Mouse (Mus musculus) embryonic facial prominence, embryonic 11.5 days (tissue): Measurements from ENCODE around the gene P3h3. TPM values are rescaled to one million over a fixed set of nuclear protein-coding genes. Genes with fewer than 3 reads are reported as not detected.

Experiments
- ATAC-seq: fragments of 200-750 bp; cut with Nextera tagmentation; replicated peaks from 2 replicates; pipeline ENCODE4 v1.8.0; 2017; ENCODE audit warnings: low read depth; ENCODE audit not compliant: insufficient number of reproducible peaks, low FRiP score, low TSS enrichment
- DNase-seq: peaks from one replicate; pipeline ENCODE4 v3.0.0-alpha.2; 2015; ENCODE audit warnings: low spot score
- H3K27ac ChIP-seq: fragments of 300-500 bp; sonication (generic); replicated peaks from 2 replicates; pipeline ENCODE4 v1.5.1; 2014; ENCODE audit warnings: mild to moderate bottlenecking, low read depth, low read length, control low read depth
- H3K27me3 ChIP-seq: fragments of 300-500 bp; sonication (generic); 2 replicates; pipeline ENCODE4 v1.6.1; 2014; ENCODE audit warnings: mild to moderate bottlenecking, low read length, moderate library complexity, mixed read lengths; ENCODE audit not compliant: control insufficient read depth, insufficient read depth
- H3K36me3 ChIP-seq: fragments of 300-500 bp; sonication (generic); replicated peaks from 2 replicates; pipeline ENCODE4 v1.6.1; 2014; ENCODE audit warnings: low read depth, mild to moderate bottlenecking, low read length, moderate library complexity, mixed read lengths; ENCODE audit not compliant: control insufficient read depth, insufficient read depth
- H3K4me1 ChIP-seq: fragments of 300-500 bp; sonication (generic); 2 replicates; pipeline ENCODE4 v1.6.1; 2014; ENCODE audit warnings: low read length, mixed read lengths; ENCODE audit not compliant: control insufficient read depth, insufficient read depth
- H3K4me2 ChIP-seq: fragments of 300-500 bp; sonication (generic); 2 replicates; pipeline ENCODE4 v1.6.1; 2014; ENCODE audit warnings: low read depth, mild to moderate bottlenecking, control low read depth, low read length, moderate library complexity
- H3K4me3 ChIP-seq: fragments of 300-500 bp; sonication (generic); 2 replicates; pipeline ENCODE4 v1.5.1; 2014; ENCODE audit warnings: low read depth, low read length, control low read depth
- H3K9ac ChIP-seq: fragments of 300-500 bp; sonication (generic); replicated peaks from 2 replicates; pipeline ENCODE4 v1.6.1; 2014; ENCODE audit warnings: mild to moderate bottlenecking, control low read depth, low read length
- H3K9me3 ChIP-seq: fragments of 300-500 bp; sonication (generic); replicated peaks from 2 replicates; pipeline ENCODE4 v1.6.1; 2016; ENCODE audit warnings: mild to moderate bottlenecking, low read length, inconsistent platforms, mixed read lengths; ENCODE audit not compliant: control insufficient read depth
- WGBS: fragments of 180-500 bp; shearing (Covaris S2); extraction: QIAGEN DNeasy Blood & Tissue Kit; methylation state at CpG from one replicate; pipeline ENCODE4 v1.1.7; 2014; 5-methylcytosine and 5-hydroxymethylcytosine counted together
- polyA plus RNA-seq: library from polyadenylated mRNA; unstranded; fragments of >200 nt; fragmentation: Nextera tagmentation; extraction: Ambion mirVana; gene quantifications from 2 replicates; pipeline ENCODE4 v1.2.1, GENCODE M21; 2014

P3h3 gene
- 14.7 and 18.5 TPM in 2 replicates for polyA plus RNA-seq

DNA sequence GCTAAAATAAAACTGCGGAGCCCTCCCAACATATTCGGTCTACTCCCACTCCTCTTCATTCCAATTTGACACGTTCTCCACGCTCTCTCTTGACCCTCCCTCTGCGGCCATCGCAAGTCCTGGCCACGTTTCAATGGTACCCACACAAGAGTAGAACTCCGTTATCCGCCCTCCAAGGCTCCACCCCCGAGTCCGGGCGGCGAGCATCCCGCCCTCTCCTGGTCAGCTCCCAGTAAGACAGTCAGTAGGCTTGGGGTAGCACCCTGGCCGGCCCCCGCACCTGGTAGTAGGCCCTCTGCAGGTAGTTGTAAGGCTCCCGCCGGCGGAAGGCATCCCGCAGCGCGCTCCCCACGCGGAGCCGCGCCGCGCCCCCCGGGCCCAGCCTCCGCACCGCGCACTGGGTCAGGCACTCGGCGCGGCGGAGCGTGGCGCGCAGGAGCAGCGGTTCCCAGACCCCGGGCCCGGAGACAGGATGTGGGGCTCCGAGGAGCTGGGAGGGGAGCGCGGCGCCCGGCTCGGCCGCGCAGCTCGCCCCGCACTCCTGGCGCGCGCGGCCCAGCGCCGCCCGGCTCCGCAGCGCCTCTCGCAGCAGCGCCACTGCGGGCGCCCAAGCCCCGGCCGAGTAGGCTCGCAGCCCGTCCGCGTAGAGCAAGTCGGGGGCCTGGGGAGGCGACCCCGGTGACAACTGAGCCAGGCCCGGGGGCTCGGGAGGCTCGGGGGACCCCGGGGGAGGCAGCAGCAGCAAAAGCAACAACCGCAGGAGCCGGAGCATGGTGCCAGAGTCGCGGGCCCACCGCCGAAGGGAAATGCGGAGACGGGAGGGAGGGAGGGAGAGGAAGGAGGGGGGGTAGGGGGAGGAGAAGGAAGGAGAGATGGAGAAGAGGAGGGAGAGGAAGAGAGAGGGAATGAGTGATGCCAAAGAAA is at the start of gene P3h3:
Gene P3h3, minus strand, starts transcription at position 837 of the 924 bp plus-strand sequence.
- Histone ChIP-seq H3K27me3 (no peaks in the 10 kb centered on the region), H3K4me2 (peak within 1 kb of the TSS; percentile 79), H3K9me3 (no peaks in the 10 kb centered on the region), H3K36me3 (no peaks in the 10 kb centered on the region; the same call in none of the 2 replicates), H3K9ac (peak within 1 kb of the TSS; percentile 97), H3K27ac (peak within 1 kb of the TSS; percentile 95), H3K4me1 (peaks cover 8% of the 10 kb centered on the region), H3K4me3 (peak within 1 kb of the TSS; percentile 82)
- ATAC-seq (peak; percentile 78), DNase-seq (peak; percentile 93)
- WGBS, result under 1% methylated on average over 73 of the region's 86 CpGs

DNA sequence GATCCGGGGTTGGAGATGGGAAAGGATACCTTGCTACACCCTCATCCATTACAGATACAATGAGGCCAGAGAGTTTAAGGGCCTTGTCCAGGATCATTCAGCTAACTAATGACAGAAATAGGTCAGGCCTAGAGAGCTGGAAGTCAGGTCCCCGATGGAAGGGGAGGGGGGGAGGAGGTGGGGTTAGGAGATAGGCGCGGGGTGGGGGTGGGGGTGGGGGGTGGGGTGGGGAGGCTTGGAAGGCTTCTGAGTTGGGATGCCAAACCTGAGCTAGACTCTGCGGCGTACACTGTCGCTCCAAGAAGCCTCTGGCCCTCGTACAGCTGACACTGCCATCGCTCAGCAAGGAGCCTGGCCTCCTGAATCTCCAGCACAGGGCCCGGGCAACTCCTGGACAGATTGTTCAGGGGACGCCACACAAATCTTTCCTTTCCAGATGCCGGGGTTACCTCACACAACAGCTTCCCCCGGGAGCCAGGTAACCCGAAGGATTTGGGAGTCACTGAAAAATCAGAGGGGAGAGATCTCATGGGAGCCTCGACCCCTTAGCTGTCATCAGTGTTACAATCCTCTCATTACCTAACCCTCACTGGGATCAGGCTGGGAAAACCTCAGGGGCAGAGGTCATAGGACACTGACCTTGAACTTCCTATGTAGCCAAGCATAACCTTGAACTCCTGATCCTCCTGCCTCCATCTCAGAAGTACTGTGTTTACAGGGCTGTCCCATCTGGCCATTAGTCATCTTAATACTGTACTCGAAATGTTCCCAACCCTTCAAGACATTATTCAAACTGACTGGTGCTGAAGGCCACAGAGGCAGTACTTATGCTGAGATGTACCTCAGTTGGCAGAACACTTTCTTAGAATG is 47.7 kb upstream of the P3h3 start:
- no peaks in the 10 kb centered on the region for H3K36me3 ChIP-seq
- peak overlapping the region; percentile 41; the same call in 1 of the 2 replicates for H3K4me3 ChIP-seq
- no peaks in the 10 kb centered on the region for H3K9me3 ChIP-seq
- ATAC-seq (no peak), DNase-seq (no peak)
- peak overlapping the region; percentile 92 for H3K27ac ChIP-seq
- peak overlapping the region; percentile 82 for H3K9ac ChIP-seq
- no peaks in the 10 kb centered on the region for H3K27me3 ChIP-seq
- 30% methylated on average over 16 of the region's 16 CpGs for WGBS
- H3K4me2 ChIP-seq, result peak overlapping the region; percentile 77
- peaks cover 3% of the 10 kb centered on the region; the same call in 1 of the 2 replicates for H3K4me1 ChIP-seq

DNA sequence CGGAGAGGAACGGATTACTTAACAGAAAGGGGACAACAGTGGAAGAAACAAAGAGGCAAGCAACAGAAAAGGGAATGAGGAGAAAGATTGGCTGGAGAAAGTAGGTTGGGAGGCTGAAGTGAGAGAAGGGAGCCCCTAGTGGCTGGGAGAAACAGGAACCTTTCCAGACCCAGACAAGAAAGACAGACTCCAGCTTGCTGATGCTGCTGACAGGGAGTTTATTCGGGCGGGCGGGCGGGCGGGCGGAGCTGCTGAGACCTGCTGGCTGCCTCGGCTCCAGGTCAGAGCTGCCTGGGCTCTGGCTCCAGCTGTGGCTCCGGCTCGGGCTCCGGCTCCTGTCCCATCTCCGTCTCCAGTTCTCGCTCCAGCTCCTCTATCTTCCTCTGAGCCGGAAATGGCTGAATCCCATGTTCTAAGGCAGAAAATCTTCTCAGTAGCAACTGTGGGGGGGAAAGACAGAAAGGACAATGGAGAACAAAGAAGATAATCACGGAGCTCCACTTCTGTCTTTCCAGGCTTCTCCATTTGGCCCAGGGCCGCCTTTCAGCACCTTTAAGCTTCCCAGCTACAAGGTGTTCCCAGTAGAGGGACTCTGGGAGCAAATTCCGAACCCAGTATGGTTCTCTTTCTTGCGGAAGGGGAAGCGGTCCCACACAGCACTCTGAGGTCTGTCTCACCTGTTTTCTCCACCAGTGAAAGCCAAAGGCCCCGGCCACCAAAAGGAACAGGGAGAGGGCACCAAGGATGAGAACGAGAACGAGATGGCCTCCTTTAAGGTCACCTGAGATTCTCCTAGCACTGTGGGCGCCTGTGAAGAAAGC is 46.8 kb upstream of the P3h3 start:
- WGBS, result 8% methylated on average over 24 of the region's 24 CpGs
- Histone ChIP-seq H3K4me1 (peaks cover 3% of the 10 kb centered on the region; the same call in 1 of the 2 replicates), H3K9ac (peak overlapping the region; percentile 82), H3K4me3 (peak overlapping the region; percentile 41), H3K4me2 (peak overlapping the region; percentile 77), H3K27ac (peak overlapping the region; percentile 92), H3K36me3 (no peaks in the 10 kb centered on the region), H3K9me3 (no peaks in the 10 kb centered on the region), H3K27me3 (no peaks in the 10 kb centered on the region)
- DNase-seq, result peak; percentile 85
- peak; percentile 50 for ATAC-seq

DNA sequence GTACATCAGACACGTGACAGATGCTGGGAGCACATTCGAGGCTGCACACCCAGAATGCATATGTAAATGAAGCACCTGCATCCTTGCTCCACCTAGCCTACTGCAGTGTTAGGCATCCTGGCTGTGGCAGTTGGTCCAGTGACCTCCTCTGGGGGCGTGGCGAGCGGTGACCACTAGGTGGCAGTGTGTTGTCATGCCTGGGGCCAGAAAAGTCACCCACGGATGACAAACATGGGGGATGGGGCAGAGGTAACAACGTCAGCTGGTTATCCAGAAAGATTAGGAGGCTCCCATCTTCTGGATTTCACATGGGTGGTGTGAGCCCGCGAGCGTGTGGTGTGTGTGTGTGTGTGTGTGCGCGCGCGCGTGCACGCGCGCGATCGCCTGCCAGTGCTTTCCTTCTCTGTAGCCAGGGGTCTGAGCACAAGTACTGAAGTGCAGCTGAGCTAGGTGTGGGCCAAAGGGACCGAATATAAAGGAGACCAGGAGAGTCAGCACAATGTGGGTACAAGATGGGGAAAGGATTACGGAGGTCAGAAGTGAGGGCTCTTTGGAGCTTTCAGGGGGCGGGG is 46.1 kb upstream of the P3h3 start:
- peak overlapping the region; percentile 82 for H3K9ac ChIP-seq
- WGBS, result under 1% methylated on average over 23 of the region's 23 CpGs
- H3K27me3 ChIP-seq, result no peaks in the 10 kb centered on the region
- H3K27ac ChIP-seq, result peak overlapping the region; percentile 92
- no peaks in the 10 kb centered on the region for H3K9me3 ChIP-seq
- peak; percentile 79 for ATAC-seq
- H3K36me3 ChIP-seq, result no peaks in the 10 kb centered on the region
- peak overlapping the region; percentile 77 for H3K4me2 ChIP-seq
- peaks cover 3% of the 10 kb centered on the region; the same call in 1 of the 2 replicates for H3K4me1 ChIP-seq
- H3K4me3 ChIP-seq, result peak overlapping the region; percentile 41
- peak; percentile 95 for DNase-seq

DNA sequence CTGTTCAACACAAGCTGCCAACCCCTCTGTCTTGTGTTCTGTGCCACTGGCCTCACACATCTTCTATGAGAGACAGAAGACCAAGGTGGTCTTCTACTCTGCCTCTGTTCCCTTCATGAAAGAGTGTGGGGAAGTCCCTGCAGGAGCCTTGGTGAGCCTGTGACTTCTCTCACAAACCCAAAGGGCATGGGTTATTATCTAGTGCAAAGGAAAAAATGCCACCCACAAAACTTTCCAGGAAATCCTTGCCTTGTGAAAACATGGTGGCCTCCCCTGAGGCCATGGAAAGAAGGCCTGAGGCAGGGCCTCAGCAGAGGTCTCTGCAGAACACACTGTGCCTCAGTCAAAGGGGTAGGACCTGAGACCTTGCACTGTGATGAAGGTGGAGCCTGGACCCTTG is 44.3 kb upstream of the P3h3 start:
- H3K9me3 ChIP-seq, result no peaks in the 10 kb centered on the region
- H3K27ac ChIP-seq, result no peak overlapping the region
- H3K4me2 ChIP-seq, result no peak overlapping the region
- ATAC-seq (no peak), DNase-seq (no peak)
- no peak overlapping the region for H3K4me3 ChIP-seq
- no peaks in the 10 kb centered on the region for H3K27me3 ChIP-seq
- H3K4me1 ChIP-seq, result peaks cover 3% of the 10 kb centered on the region; the same call in 1 of the 2 replicates
- no peak overlapping the region for H3K9ac ChIP-seq
- no peaks in the 10 kb centered on the region for H3K36me3 ChIP-seq

DNA sequence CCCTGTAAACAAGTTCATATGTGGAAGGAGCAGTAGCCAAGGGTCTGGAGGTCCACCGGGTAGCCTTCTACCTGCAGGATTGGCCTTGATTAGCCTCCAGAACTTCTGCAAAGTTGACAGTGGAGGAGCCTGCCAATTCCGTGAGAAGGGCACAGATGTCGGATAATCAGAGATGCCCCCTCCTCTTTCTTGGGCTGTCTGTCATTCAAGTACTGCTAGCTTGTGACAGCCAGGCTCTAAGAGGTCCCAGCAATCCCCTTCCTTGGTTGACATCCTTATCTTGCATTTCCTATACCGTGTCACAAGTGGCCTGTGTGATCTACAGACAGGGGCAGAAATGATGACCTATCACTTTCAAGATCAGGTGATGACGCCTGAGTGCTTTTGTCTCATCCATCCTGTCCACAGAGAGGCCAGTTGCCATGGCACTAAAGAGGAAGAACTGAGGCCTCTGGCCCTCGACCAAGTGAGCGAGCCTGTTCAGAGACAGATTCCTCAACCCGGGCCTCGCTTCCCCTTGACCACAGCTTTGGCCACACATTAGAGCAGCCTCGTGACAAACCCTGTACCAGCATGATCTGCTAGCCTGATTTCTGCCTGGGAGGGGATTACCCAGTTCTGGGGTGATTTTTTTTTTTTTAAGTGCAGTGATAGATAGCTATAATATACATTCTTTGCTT is 43.4 kb upstream of the P3h3 start:
- H3K4me2 ChIP-seq, result no peak overlapping the region
- H3K4me3 ChIP-seq, result no peak overlapping the region
- no peak overlapping the region for H3K27ac ChIP-seq
- H3K36me3 ChIP-seq, result no peaks in the 10 kb centered on the region
- H3K9ac ChIP-seq, result no peak overlapping the region
- H3K4me1 ChIP-seq, result peaks cover 3% of the 10 kb centered on the region; the same call in 1 of the 2 replicates
- ATAC-seq (no peak), DNase-seq (no peak)
- H3K27me3 ChIP-seq, result no peaks in the 10 kb centered on the region
- 73% methylated on average over 10 of the region's 10 CpGs for WGBS
- no peaks in the 10 kb centered on the region for H3K9me3 ChIP-seq
